Mouse (Mus musculus) Patski (cell line): ENCODE data around the gene Mterf4. TPM values are rescaled to one million over a fixed set of nuclear protein-coding genes. Genes with fewer than 3 reads are reported as not detected.
"Not testable (repeated sequence)": the region's sequence is repeated elsewhere in the genome, so short reads cannot be mapped to it uniquely, and the experiment has no call there.

Experiments
- ATAC-seq: fragments of 100-300 bp; one replicate; pipeline ENCODE4 v1.8.0; 2021
- CTCF ChIA-PET: fragments of 350-600 bp; sonication (Branson Sonifier 250); formaldehyde crosslinking; loops from one replicate; lab custom pipeline; 2022; ENCODE audit warnings: inconsistent platforms; lab: Charles Lee
- POLR2A ChIA-PET: fragments of 350-600 bp; sonication (Branson Sonifier 250); formaldehyde crosslinking; loops from one replicate; lab custom pipeline; 2022; ENCODE audit warnings: antibody characterized with exemption, inconsistent platforms; lab: Charles Lee
- DNase-seq: peaks from one replicate; pipeline ENCODE4 v3.0.0-alpha.2; 2011; ENCODE audit warnings: low read depth, low spot score
- H3K27me3 ChIP-seq: fragments of 371-371 bp; one replicate; pipeline ENCODE4 v1.5.1; 2021
- CTCF ChIP-seq: fragments of 100-300 bp; IDR thresholded peaks from one replicate; pipeline ENCODE4 v1.5.1; 2021
- in situ Hi-C: fragments of 300-500 bp; cut with MboI; formaldehyde crosslinking; loops from 3 replicates; pipeline ENCODE4 v1.11.1; 2018; ENCODE audit warnings: low pct_unique_long_range_greater_than_20kb, mixed read lengths
- polyA plus RNA-seq: library from polyadenylated mRNA; unstranded; gene quantifications from one replicate; pipeline ENCODE4 v1.2.3, GENCODE M21; 2021

Mterf4 gene
- polyA plus RNA-seq, 1 experiment from 2014 or later, result 34.8 TPM

DNA sequence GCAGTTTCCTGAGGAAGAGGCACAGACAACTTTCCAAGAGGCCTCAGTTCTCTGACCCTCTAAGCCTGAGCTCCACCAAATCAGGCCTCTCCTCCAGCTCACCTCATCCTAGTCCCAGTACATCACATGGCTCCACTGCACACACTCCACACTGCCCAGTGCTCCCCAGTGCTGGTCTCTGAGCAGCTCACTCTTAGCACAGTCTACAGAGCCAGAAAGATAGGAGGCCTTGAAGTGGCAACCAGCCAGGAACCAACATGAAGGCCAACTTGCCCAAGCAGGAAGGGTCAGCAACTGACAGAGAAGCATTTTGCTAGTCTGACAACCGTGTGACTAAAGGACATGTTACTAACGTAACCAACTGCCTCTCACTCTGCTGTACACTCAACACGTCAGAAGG, 5.1 kb downstream of the Mterf4 start:
- DNase-seq (no peak), ATAC-seq (no peak)
- in situ Hi-C loops, result loop anchor here (10.0 kb wide), 1 partner anchor 126 kb away; no protein-coding TSS in a partner anchor
- CTCF ChIA-PET, result interaction anchor here (0.8 kb wide), 1 partner anchor 126 kb away, joined by 3 read pairs; no protein-coding TSS in a partner anchor
- TF ChIP-seq CTCF, result no peak
- no peaks in the 10 kb centered on the region for H3K27me3 ChIP-seq
- POLR2A ChIA-PET, result interaction anchor here (0.7 kb wide), 1 partner anchor 153 kb away, joined by 3 read pairs; no protein-coding TSS in a partner anchor

DNA sequence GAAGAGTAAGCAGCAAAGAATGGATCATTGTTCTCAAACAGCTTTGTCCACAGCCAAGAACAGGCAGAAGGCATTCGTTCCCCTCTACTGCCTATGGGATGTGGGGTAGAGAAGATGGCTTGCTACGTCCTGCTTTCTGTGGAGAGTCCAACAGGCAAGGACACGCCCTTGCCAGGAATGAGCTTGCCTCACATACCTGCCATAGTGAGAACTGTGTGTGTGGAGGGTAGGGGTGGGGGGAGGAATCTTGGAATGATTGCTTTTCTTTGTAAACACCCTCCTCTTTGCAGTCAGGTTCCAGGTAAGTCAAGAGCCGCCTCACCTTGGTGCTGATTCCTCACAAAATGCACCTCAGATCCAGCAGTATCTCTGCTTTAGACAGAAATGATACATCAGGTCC, 5.9 kb downstream of the Mterf4 start:
- in situ Hi-C loops, result loop anchor here (10.0 kb wide), 1 partner anchor 125 kb away; no protein-coding TSS in a partner anchor
- TF ChIP-seq CTCF, result no peak
- ATAC-seq (no peak), DNase-seq (no peak)
- POLR2A ChIA-PET, result interaction anchor here (0.7 kb wide), 1 partner anchor 152 kb away, joined by 3 read pairs; no protein-coding TSS in a partner anchor
- H3K27me3 ChIP-seq, result no peaks in the 10 kb centered on the region
- CTCF ChIA-PET, result interaction anchor here (0.8 kb wide), 1 partner anchor 126 kb away, joined by 3 read pairs; no protein-coding TSS in a partner anchor

DNA sequence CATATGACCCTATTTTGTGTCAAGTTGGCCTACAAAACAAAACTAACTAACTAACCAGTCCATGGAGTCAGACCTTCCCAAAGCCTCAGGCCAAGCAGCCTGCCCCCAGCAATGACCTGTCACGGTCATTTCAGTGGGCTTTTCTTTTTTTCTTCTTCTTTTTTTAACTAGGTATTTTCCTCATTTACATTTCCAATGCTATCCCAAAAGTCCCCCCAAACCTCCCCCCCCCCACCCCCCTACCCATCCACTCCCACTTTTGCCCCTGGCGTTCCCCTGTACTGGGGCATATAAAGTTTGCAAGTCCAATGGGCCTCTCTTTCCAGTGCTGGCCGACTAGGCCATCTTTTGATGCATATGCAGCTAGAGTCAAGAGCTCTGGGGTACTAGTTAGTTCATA, 11.2 kb downstream of the Mterf4 start:
- DNase-seq, POLR2A ChIA-PET, CTCF ChIA-PET, in situ Hi-C loops, H3K27me3 ChIP-seq, ATAC-seq: not testable (repeated sequence)

DNA sequence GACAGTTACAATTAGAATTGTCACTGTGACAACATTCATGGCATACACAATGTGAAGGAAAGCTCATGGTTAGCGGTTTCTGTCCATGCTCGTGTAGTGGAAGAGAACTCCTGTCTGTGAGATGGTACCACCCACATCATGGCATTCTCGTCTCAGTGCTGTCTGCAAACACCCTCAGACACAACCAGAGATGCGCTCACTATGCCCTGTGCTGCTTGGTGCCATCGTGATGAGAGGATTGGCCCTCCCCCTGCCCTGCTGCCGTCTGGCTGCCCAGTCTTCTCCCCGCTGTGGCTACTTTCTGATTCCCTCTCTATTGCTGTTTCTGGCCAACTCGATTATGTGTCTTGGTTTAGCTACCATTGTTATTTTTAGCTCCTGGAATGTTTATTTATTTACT, 13.7 kb downstream of the Mterf4 start:
- in situ Hi-C loops, result no loop called here
- H3K27me3 ChIP-seq, result no peaks in the 10 kb centered on the region
- POLR2A ChIA-PET, result no interaction called here
- DNase-seq (no peak), ATAC-seq (no peak)
- CTCF ChIA-PET, result interaction anchor here (1.8 kb wide), 1 partner anchor 12 kb away, joined by 5 read pairs; no protein-coding TSS in a partner anchor
- TF ChIP-seq CTCF, result no peak

DNA sequence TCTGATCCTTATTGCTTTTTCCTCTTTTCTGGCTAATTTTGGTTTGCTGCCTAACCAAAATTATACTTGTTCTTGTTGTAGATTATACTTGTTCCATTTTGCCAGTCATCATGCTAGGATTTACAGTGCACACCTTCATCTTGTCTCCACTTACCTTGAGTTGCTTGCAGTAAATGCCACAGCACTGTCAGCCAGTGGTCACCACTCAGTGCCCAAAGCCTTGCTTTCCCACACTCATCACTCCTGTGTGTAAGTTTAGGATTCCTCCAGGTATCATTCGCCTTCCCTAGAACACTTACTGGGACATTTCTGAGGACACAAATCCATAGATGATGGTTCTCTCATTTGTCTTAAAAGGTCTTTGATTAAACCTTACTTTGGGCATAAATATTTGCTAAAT, 14.1 kb downstream of the Mterf4 start:
- POLR2A ChIA-PET, result no interaction called here
- ATAC-seq (no peak), DNase-seq (no peak)
- in situ Hi-C loops, result no loop called here
- no peaks in the 10 kb centered on the region for H3K27me3 ChIP-seq
- TF ChIP-seq CTCF, result no peak
- CTCF ChIA-PET, result no interaction called here

DNA sequence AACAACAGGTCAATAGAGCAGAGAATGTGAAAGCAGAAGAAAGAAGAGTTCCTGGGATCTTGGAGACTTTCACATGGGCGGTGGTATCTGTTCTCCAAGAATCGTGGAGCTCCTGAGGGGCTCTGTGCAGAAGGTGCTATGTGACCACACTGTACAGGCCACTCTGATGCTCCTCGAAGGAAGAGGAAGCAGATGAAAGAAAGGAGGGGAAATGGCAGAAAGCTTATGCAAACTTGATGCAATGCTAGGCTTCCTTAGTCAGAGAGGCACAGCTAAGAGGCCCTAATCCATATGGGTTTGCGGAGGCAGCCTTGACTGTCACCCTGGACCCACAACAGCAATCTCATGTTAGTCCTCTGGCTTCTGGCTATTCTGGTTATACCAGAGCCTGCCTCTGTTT, 14.8 kb downstream of the Mterf4 start:
- ChIA-PET CTCF (no interaction called here), POLR2A (no interaction called here)
- DNase-seq, result no peak
- in situ Hi-C loops, result no loop called here
- TF ChIP-seq CTCF, result no peak
- no peak for ATAC-seq
- no peaks in the 10 kb centered on the region for H3K27me3 ChIP-seq

DNA sequence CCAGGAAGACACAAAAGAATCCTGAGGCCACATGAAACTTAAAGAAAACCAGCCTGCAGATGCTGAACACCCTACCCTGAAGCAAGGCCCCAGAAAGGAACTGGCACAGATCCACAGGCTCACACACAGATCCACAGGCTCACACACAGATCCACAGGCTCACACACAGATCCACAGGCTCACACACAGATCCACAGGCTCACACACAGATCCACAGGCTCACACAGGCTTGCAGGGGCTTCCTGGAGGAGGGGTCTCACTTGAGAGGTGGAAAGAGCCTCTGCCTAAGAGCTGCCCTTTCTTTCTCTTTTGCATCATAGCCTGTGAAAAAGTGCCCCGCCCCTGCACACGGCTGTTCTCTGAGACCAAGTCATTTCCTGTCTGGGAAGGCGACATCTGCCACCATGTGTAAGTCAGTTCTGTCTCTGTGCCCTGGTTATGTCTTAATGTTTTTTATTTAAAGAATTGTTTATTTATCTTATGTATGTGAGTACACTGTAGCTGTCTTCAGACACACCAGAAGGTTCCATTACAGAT, 16.0 kb downstream of the Mterf4 start:
- ChIA-PET POLR2A (no interaction called here), CTCF (interaction anchor here (1.4 kb wide), 1 partner anchor 161 kb away, joined by 3 read pairs; no protein-coding TSS in a partner anchor)
- ATAC-seq (no peak), DNase-seq (no peak)
- TF ChIP-seq CTCF, result no peak
- H3K27me3 ChIP-seq, result no peaks in the 10 kb centered on the region
- in situ Hi-C loops, result no loop called here

DNA sequence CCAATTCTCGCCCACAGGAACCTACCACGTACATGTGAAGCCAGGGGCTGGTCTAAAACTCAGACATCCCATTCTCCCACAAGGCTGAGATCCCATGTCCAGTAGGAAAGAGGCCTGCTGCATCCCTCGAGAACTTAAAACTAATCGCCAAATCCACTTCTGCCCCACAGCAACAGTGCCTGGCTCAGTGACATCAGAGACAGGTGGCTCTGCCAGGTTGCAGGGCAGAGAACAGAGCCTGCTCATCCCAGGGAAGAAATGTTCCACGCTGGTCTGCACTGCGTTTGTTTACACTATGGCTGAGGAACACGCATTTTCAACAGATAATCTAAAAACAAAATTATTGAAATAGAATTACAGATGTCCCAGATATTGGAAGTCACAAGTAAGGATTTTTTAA, 28.7 kb downstream of the Mterf4 start:
- POLR2A ChIA-PET, result no interaction called here
- in situ Hi-C loops, result no loop called here
- ATAC-seq (no peak), DNase-seq (no peak)
- no peaks in the 10 kb centered on the region for H3K27me3 ChIP-seq
- TF ChIP-seq CTCF, result no peak
- CTCF ChIA-PET, result interaction anchor here (1.0 kb wide), 1 partner anchor 103 kb away, joined by 3 read pairs; no protein-coding TSS in a partner anchor

DNA sequence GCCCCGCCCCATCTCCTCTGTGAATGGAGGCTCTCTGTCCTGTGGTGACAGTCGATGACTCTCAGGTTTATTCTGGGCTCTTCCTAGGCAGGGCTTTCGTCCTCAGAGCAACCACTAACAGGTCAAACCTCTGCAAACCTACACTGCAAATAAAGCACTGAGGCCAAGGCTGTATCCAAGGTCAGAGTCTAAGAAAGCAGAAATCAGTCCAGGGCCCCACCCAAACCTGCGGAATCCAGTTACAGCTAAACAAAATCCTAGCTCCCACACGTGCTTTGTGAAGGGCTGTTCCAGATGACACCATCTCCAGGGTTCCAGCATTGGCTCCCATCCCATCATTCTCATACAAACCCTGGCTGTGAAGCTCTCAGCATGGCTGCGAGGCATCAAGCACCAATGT, 30.2 kb downstream of the Mterf4 start:
- ChIA-PET POLR2A (no interaction called here), CTCF (no interaction called here)
- DNase-seq, result no peak
- in situ Hi-C loops, result no loop called here
- ATAC-seq, result no peak
- TF ChIP-seq CTCF, result no peak
- no peaks in the 10 kb centered on the region for H3K27me3 ChIP-seq

DNA sequence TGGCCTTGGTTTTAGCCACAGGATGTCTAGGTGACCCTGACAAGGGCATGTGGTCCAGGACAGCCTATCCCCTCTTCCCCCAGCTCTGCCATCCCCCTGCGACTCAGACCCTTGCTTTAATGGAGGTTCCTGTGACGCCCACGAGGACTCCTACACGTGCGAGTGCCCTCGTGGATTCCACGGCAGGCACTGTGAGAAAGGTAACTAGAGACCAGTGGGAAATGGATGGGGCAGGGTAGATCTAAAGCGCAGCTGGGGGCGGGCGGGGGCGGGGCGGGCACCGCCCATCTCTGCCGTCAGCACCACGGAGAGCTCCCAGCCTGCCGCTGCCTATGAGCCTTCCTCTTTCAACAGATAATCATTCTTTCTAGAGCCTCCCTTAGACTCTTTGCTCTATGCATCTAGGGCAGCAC, 33.3 kb downstream of the Mterf4 start:
- H3K27me3 ChIP-seq, result no peaks in the 10 kb centered on the region
- no peak for TF ChIP-seq CTCF
- POLR2A ChIA-PET, result interaction anchor here (0.9 kb wide), 1 partner anchor 28 kb away, joined by 6 read pairs; no protein-coding TSS in a partner anchor
- CTCF ChIA-PET, result no interaction called here
- in situ Hi-C loops, result no loop called here
- ATAC-seq (no peak), DNase-seq (no peak)

DNA sequence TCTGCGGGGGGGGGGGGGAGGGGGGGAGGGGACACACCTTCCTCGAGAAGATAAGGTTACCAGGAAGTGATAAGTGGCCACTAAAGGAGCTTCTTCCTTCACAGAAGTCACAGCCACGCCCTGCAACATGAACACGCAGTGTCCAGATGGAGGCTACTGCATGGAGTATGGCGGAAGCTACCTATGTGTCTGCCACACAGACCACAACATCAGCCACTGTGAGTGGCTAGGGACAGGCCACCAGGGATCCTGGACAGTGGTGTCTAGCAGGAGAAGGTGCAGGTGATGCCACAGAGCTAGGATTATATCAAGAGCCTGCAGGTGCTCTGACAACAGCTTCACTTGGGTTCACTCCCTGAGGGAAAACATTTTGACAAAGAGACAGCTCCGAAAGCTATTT, 34.0 kb downstream of the Mterf4 start:
- POLR2A ChIA-PET, result no interaction called here
- no peak for TF ChIP-seq CTCF
- in situ Hi-C loops, result no loop called here
- CTCF ChIA-PET, result no interaction called here
- no peak for DNase-seq
- no peak for ATAC-seq
- H3K27me3 ChIP-seq, result no peaks in the 10 kb centered on the region
